Mouse (Mus musculus) layer of hippocampus, postnatal 10 days (tissue): ENCODE measurements around the gene Hook2. TPM values are rescaled to one million over a fixed set of nuclear protein-coding genes. Genes with fewer than 3 reads are reported as not detected.

Experiments used
- DNase-seq, 2 experiments: peaks; one replicate each; pipeline ENCODE4 v3.0.0; 2021; ENCODE audit warnings: low spot score in 2 of 2
- total RNA-seq, 2 experiments: library from RNA; stranded (reverse); gene quantifications; 2 replicates each; pipeline ENCODE4 v1.2.3; 2021

Hook2 gene
- total RNA-seq, 2 experiments from 2014 or later, result 14.5 to 15.1 TPM

DNA sequence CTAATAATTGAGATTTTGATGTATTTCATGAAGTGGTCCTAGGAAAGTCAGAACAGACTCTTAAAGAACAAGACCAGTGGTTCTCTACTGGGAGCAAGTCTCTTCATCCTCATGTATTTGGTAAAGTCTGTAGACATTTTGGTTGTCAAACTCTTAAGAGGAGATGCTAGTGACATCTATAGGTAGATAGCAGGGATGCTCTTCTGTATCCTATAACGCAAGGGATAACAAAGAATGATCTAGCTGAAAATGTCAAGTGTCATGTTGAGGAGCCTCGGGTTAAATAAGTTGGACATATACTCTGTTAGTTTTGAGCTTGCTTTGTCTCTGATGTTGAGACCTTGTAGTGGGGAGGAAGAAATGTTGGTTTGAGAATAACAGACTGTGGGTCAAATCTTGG lies 37.5 kb downstream of the Hook2 start:
- DNase-seq, result no peak

DNA sequence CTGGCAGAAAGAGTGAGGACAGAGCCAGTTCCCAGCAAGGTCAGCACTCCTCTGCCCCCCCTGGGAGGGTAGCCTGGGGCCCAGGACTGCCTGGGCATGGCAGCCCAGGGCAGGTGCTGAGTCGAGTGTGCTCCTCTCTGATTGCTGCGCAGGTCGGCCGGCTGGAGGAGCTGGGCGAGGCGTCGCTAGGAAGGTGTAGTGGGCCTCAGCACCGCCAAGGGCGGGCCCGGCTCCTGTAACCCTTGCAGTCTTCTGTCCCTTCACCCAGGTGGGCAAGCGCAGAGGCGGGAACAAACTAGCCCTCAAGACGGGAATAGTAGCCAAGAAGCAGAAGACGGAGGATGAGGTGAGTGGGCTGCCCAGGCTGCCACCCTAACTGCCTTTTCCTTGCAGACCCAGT lies 38.9 kb downstream of the Hook2 start:
- DNase-seq, result no peak

- DNase-seq, result no peak
Observed at GRCm38 (mm10) chr8:85032622-85033311, 42.4 kb downstream of the Hook2 start.

GRCm38 (mm10) chr8:85033867-85034266 lies 43.5 kb downstream of the Hook2 start:
- DNase-seq, result no peak

DNA sequence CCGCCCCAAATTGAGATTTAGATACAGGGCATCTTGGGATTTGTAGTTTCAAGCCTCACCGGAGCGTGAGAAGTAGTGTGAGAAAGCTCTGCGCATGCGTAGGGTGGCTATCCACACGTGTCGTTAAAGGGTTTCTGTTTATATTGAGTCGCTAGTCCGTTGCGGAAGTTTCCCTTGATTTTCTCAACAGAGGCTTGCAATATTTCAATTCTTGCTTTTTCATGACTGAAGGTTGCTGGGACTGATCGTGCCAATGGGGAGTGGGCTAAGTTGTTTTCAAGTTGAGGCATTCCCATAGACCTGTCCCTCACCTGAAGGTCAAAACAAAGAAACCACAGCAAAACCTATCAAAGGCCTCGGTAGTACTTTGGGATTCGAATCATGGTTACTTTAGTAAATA lies 44.4 kb downstream of the Hook2 start:
- DNase-seq, result peak; percentile 69 to 77

DNA sequence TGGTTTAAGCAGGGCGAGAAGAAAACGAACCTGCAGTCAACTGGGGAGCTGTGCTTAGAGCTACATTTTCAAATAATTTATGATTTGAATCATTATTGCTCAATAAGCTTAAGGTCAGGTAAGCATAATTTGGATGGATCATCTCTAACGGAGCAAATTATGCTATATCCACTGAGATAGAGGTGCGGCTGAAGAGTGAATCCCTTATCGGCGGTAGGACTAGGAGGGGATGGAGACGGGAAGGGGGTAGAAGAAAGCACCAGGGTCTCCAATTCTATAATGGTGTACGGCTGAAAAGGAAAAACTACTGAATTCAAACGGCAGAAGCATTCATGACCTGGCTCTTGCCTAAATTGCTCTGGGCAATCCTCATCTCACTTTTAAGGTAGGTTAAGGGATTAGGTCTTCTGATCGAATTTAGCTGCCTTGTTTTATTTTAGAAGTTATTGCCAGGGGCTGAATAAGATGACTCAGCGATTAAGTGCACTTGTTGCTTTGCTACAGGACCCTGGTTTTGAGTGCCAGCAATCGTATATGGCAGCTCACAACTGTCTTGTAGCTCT lies 44.8 kb downstream of the Hook2 start:
- DNase-seq, result no peak

GRCm38 (mm10) chr8:85035728-85036310 lies 45.4 kb downstream of the Hook2 start:
- DNase-seq, result no peak

- DNase-seq, result no peak
Observed at GRCm38 (mm10) chr8:85036381-85036717, 45.9 kb downstream of the Hook2 start.

DNA sequence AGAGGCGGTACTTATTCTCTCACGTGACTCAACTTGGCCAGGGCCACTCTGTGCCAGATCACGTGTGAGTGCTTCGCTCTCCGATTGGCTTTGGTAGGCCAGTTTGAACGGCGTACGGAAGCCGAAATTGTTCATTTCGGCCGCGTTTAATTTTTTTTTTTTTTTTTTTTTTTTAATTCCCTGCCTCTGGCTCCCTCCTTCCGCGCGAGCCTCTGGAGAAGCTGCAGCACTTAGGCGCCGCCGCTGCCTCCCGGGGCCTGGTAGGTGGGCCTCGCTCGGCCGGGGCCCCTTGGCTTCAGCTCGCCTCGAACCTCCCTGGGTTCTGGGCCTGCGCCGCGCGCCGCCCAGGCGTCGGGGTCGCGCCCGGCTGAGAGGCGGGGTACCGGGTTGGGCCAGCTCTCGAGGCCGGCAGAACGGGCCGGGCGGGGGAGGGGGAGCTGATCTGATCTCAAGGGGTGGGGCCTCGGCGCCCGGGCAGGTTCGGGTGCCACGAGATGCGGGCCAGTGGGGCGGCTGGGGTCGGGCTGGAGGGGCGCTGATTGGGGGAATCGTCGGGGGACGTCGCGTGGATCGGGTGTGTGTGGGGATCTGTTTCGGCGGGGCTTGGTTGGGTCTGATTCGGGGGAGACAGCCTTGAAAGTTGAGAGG lies 46.4 kb downstream of the Hook2 start, which contains the start of gene Tnpo2:
TSS of gene Tnpo2 (plus strand) at position 198 of the 648 bp plus-strand sequence.
- DNase-seq, result peak; percentile 84 to 89

DNA sequence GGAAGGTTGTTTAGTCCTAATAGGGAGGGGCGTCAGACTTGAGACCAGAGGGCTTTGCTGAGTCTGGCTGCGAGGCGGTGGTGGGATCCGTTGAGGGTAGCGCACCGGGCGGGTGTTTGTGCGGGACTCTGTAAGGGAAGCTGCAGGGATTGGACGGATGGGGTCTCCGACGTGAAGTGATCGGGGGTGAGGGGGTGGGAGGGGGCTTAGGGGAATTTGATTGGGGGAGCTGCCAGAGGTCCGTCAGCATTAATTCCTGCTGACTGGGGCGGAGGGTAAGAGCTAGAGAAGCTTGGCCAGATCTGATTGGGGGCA lies 46.9 kb downstream of the Hook2 start:
- DNase-seq, result no peak

DNA sequence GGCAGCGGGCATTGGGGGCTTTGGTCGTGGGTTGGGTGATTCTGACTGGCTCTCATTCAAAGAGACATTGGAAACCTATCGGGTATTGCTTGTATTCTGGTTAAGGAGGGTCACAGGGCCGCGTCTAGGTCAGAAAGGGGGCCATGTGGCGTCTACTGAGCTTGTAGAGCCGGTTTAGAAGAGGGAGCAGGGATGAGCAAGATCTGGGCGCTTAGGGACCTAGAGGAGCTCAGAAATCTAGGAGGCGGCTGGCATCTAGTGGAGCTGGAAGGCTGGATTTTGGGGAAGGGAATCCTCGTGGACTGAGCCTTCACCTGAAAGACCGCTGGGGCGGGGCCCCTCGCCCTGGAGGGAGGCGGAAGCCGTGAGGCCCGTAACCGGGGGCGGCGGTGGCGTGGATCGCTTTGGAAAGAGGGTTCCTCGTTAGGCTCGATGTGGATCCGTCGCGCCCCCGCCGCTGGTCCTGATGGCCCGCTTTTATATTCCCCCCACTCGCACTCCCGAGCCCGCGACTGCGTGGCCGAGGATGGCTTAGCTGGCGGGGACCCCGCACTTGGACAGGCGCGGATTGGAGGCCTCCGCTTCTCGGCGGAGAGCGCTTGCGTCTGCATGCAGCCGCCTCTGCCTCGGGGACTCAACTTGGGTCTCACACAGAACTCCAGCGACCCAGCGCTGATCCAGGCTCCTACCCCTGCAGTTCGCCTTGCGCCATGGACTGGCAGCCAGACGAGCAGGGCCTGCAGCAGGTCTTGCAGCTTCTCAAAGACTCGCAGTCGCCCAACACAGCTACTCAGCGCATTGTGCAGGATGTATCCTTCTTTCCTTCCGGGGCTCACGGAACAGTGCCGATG lies 47.5 kb downstream of the Hook2 start:
- peak; percentile 42 to 57 for DNase-seq

DNA sequence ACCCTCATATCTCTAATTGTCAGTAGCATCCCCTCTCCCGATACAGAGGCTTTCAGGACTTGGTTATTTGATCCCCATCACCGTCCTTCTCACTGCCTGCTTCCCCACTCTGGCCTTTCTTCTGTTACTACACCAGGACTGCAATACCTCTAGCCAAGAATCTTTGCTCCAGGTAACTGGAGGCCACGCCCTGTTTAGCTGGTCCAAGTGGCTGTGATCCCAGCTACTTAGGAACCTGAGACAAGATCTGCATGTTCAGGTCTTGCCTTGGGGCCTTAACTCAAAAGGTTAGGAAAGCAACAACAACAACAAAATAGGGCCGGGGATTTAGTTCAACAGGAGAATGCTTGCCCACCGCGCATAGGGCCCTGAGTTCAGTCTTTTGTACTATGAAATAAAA lies 53.2 kb downstream of the Hook2 start:
- DNase-seq, result no peak

Other genes starting within 250 kb of the Hook2 start
- gene Nfix, start 190.3 kb upstream of the Hook2 start, total RNA-seq, result 100 to 1,000 TPM; 607 to 678 TPM
- 1 to 10 TPM; 6.7 to 7.4 TPM for gene Dand5, start 167.8 kb upstream of the Hook2 start, total RNA-seq
- 10 to 100 TPM; 18.6 to 19.8 TPM for gene Gadd45gip1, start 159.1 kb upstream of the Hook2 start, total RNA-seq
- 10 to 100 TPM; 55.5 to 64.9 TPM for gene Rad23a, start 149.9 kb upstream of the Hook2 start, total RNA-seq
- 100 to 1,000 TPM; 444 to 464 TPM for gene Calr, start 143.7 kb upstream of the Hook2 start, total RNA-seq
- 10 to 100 TPM; 63.2 to 65.0 TPM for gene Farsa, start 133.6 kb upstream of the Hook2 start, total RNA-seq
- gene Syce2, start 118.5 kb upstream of the Hook2 start, total RNA-seq, result 10 to 100 TPM; 33.5 to 39.1 TPM
- 10 to 100 TPM; 31.5 to 33.0 TPM for gene Gcdh, start 96.7 kb upstream of the Hook2 start, total RNA-seq
- gene Klf1, start 88.7 kb upstream of the Hook2 start, total RNA-seq, result not detected
- gene Dnase2a, start 82.0 kb upstream of the Hook2 start, total RNA-seq, result 1 to 10 TPM; 4.2 to 5.2 TPM
- 100 to 1,000 TPM; 162 to 169 TPM for gene Mast1, start 53.2 kb upstream of the Hook2 start, total RNA-seq
- 1 to 10 TPM; 3.1 to 3.6 TPM for gene Rtbdn, start 43.6 kb upstream of the Hook2 start, total RNA-seq
- gene Gm49661, start 21.2 kb upstream of the Hook2 start, total RNA-seq, result not detected
- 100 to 1,000 TPM; 492 to 505 TPM for gene Prdx2, start 21.0 kb upstream of the Hook2 start, total RNA-seq
- 10 to 100 TPM; 36.8 to 44.3 TPM for gene Rnaseh2a, start 20.8 kb upstream of the Hook2 start, total RNA-seq
- 10 to 100 TPM; 33.7 to 34.2 TPM for gene Junb, start 11.9 kb upstream of the Hook2 start, total RNA-seq
- not detected for gene Best2, start 23.9 kb downstream of the Hook2 start, total RNA-seq
- 100 to 1,000 TPM; 110 to 119 TPM for gene Asna1, start 34.7 kb downstream of the Hook2 start, total RNA-seq
- 100 to 1,000 TPM; 151 to 155 TPM for gene Trir, start 36.2 kb downstream of the Hook2 start, total RNA-seq
- 100 to 1,000 TPM; 125 to 160 TPM for gene Tnpo2, start 46.3 kb downstream of the Hook2 start, total RNA-seq
- gene Fbxw9, start 69.5 kb downstream of the Hook2 start, total RNA-seq, result 10 to 100 TPM; 55.4 to 64.6 TPM
- gene Gm5741, start 77.4 kb downstream of the Hook2 start, total RNA-seq, result not detected
- 10 to 100 TPM; 59.9 to 72.1 TPM for gene Dhps, start 81.2 kb downstream of the Hook2 start, total RNA-seq
- 10 to 100 TPM; 60.8 to 61.8 TPM for gene Wdr83os, start 90.1 kb downstream of the Hook2 start, total RNA-seq
- 10 to 100 TPM; 26.5 to 30.8 TPM for gene Wdr83, start 90.7 kb downstream of the Hook2 start, total RNA-seq
- 10 to 100 TPM; 32.7 to 40.1 TPM for gene Man2b1, start 92.7 kb downstream of the Hook2 start, total RNA-seq
- gene Zfp791, start 132.5 kb downstream of the Hook2 start, total RNA-seq, result 1 to 10 TPM; 5.1 to 5.3 TPM
- not detected for gene Cks1brt, start 161.3 kb downstream of the Hook2 start, total RNA-seq
- not detected for gene Olfr371, start 235.4 kb downstream of the Hook2 start, total RNA-seq